Mouse (Mus musculus): ENCODE measurements around the gene Epha4.

Epha4 gene

DNA sequence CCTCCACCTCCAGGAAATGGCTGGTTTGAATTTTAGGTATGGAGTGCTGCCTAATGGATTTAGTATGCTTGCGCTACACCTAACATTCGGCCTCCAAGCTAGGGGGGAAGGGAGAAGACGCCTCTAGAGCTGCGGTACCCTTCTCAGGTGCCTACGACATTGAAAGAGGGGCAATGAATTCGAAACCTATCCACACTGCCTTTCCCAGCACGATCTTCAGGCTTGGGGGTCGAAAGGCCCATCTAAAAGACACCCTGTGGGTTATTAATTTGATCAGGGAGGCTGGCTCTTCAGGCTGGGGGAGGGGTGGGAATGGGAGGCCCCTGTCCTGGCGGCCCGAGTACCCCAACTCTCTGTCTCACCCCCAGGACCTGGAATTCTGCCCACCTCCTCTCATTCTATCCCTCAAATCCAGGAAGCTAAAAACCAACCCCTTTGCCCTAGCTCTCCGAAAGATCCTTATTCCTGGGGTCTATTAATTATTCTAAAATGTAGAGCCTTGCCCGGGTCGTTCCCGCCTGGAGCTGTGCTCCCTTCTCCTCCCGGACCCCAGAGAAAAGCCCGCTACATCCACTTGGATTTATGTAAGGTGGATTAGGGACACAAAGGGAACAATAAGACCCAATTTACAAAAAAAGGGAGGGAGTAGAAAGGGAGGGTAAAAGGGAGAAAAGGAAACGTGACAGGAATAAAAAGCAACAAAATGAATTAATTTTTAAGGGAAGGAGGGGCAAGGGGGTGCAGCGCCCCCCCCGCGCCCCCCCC is 2.3 kb downstream of the Epha4 start:
- DNase-seq (ENCODE audit: low spot score), result no peak

DNA sequence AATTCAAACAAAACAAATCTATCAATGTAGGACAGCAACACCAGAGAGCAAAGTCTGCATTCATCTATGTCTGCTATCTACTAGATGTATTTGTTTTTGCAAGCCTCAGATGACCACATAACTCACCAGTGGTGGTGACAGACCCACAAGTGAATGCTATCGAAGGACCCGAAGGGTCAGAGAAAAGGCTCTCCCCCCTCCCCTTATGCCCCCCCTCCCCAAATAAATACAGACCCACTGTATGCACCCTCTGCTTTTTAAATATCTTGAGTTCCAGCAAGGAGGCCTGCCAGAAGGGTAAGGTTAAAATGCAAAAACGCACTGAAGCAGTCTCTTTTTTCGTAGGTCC is 2.9 kb downstream of the Epha4 start:
- no peak for DNase-seq (ENCODE audit: low spot score)

- no peak for DNase-seq (ENCODE audit: low spot score)
These were observed 3.4 kb downstream of the Epha4 start for GRCm38 (mm10) chr1:77511372-77512058.

DNA sequence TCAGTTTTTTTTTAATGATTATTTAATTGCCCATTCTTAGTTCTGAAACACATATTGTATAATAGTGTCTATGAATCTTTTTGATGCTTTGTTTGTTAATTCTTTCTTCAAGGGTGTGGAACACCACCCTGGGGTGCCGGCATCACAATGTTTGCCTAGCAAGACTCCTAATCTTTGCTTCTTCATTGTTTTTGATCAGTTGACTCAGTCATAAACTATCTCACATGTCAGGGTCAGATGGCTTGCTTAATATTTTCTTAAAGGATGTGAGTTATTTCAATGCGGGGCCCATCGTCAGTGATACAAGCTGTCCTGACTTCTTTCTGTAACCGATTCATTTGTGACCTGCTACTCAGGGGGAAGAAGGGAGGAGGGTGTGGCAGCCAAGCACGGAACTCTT is 4.3 kb downstream of the Epha4 start:
- DNase-seq (ENCODE audit: low spot score), result no peak

DNA sequence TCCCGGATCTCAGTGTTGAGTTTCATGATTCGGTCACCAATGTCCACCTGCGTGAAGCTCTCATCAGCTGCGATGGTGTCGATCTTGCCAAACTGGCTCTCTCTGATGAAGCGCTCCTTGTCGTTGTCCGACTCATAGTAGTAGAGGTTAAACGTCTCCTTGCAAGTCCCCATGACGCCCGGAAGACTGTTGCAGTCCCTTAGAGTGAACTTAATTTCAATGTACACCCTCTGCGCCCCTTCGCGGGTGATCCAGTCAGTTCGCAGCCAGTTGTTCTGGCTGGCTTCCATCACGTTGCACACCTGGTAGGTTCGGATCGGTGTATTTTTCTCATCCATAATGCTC is 8.1 kb downstream of the Epha4 start:
- DNase-seq (ENCODE audit: low spot score), result no peak

- no peak for DNase-seq (ENCODE audit: low spot score)
These were observed 8.6 kb downstream of the Epha4 start for GRCm38 (mm10) chr1:77506038-77506855.

DNA sequence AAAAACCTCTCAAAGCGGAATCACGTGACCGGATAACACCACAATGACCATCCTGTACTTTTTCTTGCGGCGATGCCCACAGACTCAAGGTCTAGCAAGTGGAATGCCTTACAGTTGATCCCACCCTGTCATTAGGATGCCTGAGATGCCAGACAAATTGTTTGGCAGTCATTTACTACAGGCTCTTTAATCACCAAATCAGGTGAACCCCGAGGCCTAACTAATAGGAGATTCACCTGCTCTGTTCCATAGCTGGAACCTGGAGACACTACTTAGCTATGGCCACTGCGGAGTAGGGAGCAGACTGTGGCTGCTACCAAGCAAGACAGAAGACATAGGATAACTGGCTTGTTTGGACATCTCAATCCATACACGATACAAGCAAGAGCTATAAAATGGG is 9.6 kb downstream of the Epha4 start:
- no peak for DNase-seq (ENCODE audit: low spot score)

DNA sequence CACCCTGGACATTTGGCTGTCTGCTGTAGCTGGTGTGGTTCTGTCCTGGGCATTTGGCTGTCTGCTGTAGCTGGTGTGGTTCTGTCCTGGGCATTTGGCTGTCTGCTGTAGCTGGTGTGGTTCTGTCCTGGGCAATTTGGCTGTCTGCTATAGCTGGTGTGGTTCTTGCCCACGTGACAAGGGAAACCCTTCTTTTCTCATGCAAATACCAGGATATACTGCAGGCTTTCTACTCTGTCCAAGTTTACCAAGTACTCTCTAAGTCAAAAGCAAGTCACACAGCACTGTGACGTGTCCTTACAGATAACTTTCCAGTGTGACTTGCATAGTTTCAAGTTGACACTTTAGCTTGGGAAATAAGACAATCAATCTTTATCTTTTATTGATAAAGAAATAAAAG is 10.1 kb downstream of the Epha4 start:
- DNase-seq (ENCODE audit: low spot score), result no peak

GRCm38 (mm10) chr1:77503711-77504181 is 11.1 kb downstream of the Epha4 start:
- no peak for DNase-seq (ENCODE audit: low spot score)

- no peak for DNase-seq (ENCODE audit: low spot score)
These were observed 12.3 kb downstream of the Epha4 start for GRCm38 (mm10) chr1:77502554-77503119.

DNA sequence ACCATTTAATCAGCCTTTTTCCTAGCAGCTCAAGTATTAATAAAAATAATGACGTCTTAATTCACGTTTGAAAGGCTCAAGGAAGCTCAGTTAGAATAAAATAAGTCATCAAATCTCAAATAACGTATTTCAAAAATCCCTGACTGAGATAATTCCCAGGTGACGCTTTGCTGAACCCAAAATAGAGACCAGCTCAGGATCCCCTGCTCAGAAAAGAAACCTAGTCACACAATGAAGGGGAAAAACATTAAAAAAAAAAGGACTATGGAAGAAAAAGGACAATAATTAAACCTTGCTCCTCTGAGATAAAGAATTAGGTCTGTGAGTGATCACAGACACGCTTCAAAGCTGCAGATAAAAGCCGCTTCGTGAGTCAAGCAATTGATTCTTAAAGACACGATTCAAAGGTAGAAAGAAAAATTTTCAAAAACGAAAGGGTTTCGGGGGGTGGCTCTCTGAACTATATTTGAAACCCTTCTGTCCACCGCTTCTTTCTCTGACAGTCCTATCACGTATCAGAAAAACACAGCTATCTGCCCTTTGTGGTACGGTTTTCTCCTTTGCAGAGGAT is 13.4 kb downstream of the Epha4 start:
- no peak for DNase-seq (ENCODE audit: low spot score)

DNA sequence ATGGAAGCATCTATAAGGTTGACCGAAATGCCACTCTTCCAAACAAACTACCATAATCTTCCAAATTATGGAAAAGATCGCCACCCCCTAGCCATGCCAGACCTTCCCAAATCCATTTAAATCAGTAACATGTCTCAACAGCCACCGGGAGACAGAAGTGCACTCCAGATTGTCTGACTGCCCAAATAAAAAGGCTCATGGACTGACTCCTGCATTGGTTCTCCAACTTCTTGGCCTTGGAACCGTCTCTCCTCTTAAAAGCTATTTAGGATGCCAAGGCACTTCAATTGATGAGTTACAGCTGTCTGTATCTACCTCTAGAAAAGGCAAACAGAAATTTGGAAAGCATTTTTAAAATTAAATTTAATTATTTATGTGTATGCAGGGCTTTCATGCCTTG is 17.4 kb downstream of the Epha4 start:
- no peak for DNase-seq (ENCODE audit: low spot score)

- no peak for DNase-seq (ENCODE audit: low spot score)
These were observed 18.3 kb downstream of the Epha4 start for GRCm38 (mm10) chr1:77496468-77497181.

- no peak for DNase-seq (ENCODE audit: low spot score)
These were observed 19.1 kb downstream of the Epha4 start for GRCm38 (mm10) chr1:77495790-77496158.

DNA sequence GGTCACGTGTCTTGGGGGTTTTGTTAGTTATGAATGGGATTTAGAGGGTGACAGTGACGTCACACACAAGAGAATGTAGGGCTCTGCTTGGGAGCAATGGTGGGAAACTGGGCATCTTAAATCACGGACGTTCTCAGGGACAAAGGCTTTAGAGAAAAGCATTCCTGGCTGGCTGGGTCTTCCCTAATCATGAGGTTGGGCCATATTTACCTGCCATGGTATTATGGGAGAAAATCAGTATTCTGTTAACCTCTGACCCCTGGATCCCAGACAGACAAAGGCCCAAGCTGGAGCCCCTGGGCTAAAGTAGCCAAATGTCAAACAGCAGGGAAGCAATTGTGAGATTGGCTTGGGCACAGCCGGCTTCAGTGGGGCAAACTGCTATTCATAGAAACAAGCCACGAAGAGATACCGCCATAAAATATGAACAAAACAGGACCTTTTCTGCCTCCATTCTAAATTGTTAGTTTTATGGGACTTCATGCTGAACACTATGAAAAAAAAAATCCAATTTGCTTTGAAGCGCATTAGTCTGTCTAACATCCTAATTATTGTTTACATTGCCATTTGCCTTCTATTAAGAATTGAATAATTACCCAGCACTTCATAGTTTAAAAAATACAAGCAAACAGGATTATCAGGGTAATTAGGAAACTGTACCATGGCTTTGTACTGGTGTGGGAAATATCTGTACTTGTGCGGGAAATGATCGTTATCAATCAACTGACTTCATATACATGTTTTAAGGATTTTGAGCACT is 19.7 kb downstream of the Epha4 start:
- no peak for DNase-seq (ENCODE audit: low spot score)

DNA sequence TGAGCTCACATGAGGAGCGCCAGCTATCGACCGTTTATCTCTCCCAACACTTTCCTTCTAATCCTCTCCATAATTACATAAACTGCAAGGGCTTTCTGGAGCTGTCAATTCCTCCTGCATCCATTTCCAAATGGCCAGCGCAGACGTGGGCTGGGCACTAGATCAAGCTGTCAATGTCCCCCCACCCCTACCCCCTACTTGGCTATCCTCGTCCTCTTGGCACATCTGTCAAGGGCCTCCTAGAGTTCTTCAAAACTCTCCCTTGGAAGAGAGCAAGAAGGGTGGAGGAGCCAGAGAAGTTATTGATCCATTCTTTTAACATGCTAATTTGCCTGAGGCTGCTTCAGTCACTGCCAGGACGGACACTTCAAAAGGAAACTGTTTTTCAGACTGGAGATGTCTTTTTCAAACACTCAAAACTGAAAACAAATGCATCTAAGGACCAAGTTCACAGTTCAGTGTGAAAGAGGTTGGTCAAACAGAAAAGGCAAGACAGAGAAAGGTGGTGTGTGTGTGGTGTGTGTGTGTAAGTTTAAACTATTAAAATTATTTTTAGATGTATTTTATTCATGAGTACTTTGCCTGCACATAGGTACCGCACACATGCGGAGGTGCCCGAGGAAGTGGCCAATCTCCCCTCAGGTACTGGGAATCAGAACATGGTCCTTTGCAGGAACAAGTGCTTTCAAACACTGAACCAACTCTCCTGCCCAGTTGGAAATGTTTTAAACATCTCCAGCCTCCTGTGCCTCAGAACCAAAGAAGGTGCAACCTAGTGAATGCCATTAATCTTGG is 20.9 kb downstream of the Epha4 start:
- DNase-seq (ENCODE audit: low spot score), result no peak

GRCm38 (mm10) chr1:77490166-77490565 is 24.7 kb downstream of the Epha4 start:
- no peak for DNase-seq (ENCODE audit: low spot score)

DNA sequence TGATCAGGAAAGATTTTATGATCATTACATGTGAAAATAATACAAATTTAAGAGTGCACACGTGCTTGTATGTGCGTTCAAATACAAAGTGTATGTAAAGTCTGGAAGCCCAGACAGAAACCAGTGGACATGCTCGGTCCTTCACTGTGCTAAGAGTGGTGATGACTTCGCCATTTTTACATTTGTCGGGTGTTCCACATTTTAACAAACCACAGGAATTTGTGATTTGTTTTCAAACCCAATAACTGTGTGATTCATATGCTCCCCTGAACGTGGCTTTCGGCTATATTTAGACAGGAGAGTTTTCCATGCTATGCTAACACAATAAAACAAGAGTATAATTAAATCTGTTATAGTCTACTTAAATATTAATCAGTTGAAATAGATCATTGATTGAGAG is 25.5 kb downstream of the Epha4 start:
- DNase-seq (ENCODE audit: low spot score), result no peak

DNA sequence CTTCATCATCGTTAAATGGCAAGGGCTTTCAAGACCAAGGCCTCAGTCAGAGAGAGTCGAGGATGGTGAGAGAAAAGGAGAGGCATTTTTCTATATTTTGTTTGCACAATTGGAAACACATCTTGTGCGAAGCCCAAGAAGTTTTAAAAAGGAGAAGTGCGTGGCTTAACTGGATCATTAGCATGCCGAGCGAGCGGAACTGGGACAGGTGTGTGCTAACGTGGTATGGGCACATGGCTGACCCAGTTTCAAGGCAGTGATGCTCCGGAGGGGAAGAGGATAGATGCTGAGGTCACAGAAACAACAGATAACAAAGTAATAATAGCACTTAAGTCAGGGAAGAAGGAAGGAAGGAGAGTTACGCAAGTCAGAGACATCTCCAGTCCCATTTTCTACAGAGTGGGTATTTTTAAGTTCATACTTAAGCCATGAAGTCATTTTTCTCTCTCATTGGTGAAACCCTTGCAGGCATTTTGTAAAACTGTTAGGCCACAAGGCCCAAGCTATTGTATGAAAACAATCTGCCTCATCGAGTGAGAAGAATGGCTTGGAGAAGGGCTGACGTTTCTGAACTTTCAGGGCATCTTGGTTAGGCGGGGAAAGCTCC is 26.9 kb downstream of the Epha4 start:
- no peak for DNase-seq (ENCODE audit: low spot score)

Measured in urinary bladder, postnatal 10 days (tissue).